Mouse (Mus musculus) kidney, embryonic 15.5 days (tissue): ENCODE data around the gene Ptgds. TPM values are rescaled to one million over a fixed set of nuclear protein-coding genes. Genes with fewer than 3 reads are reported as not detected.
A peak's percentile ranks its signal among the peaks of the same experiment; 100 is the strongest.

Source experiments
- ATAC-seq: fragments of 200-750 bp; cut with Nextera tagmentation; replicated peaks from 2 replicates; pipeline ENCODE4 v1.8.0; 2017; ENCODE audit warnings: moderate TSS enrichment; ENCODE audit not compliant: low FRiP score
- H3K27ac ChIP-seq: fragments of 300-500 bp; sonication (generic); 2 replicates; pipeline ENCODE4 v1.5.1; 2015; ENCODE audit warnings: mild to moderate bottlenecking, inconsistent platforms
- H3K27me3 ChIP-seq: fragments of 300-500 bp; sonication (generic); 2 replicates; pipeline ENCODE4 v1.6.1; 2015; ENCODE audit warnings: inconsistent platforms
- H3K36me3 ChIP-seq: fragments of 300-500 bp; sonication (generic); 2 replicates; pipeline ENCODE4 v1.6.1; 2015; ENCODE audit warnings: inconsistent platforms
- H3K4me1 ChIP-seq: fragments of 300-500 bp; sonication (generic); 2 replicates; pipeline ENCODE4 v1.6.1; 2015; ENCODE audit warnings: inconsistent platforms
- H3K4me2 ChIP-seq: fragments of 300-500 bp; sonication (generic); 2 replicates; pipeline ENCODE4 v1.6.1; 2015; ENCODE audit warnings: moderate library complexity, mild to moderate bottlenecking, inconsistent platforms
- H3K4me3 ChIP-seq: fragments of 300-500 bp; sonication (generic); replicated peaks from 2 replicates; pipeline ENCODE4 v1.5.1; 2015; ENCODE audit warnings: mild to moderate bottlenecking, inconsistent platforms
- H3K9ac ChIP-seq: fragments of 300-500 bp; sonication (generic); 2 replicates; pipeline ENCODE4 v1.6.1; 2015; ENCODE audit warnings: mild to moderate bottlenecking, inconsistent platforms
- H3K9me3 ChIP-seq: fragments of 300-500 bp; sonication (generic); replicated peaks from 2 replicates; pipeline ENCODE4 v1.6.1; 2016; ENCODE audit warnings: inconsistent platforms
- WGBS: fragments of 180-500 bp; shearing (Covaris S2); methylation state at CpG from one replicate; pipeline ENCODE4 v1.1.7; 2015; ENCODE audit warnings: mixed read lengths; 5-methylcytosine and 5-hydroxymethylcytosine counted together
- polyA plus RNA-seq: library from polyadenylated mRNA; unstranded; fragments of >200 nt; fragmentation: Nextera tagmentation; extraction: Ambion mirVana; gene quantifications from 2 replicates; pipeline ENCODE4 v1.2.1, GENCODE M21; 2015

Gene Ptgds
- polyA plus RNA-seq, 1 experiment from 2014 or later: 1.6 TPM

- Histone ChIP-seq H3K4me2 (no peak overlapping the region), H3K4me1 (no peaks in the 10 kb centered on the region), H3K9ac (no peak overlapping the region), H3K9me3 (no peaks in the 10 kb centered on the region), H3K36me3 (no peaks in the 10 kb centered on the region), H3K4me3 (no peak overlapping the region), H3K27ac (no peak overlapping the region), H3K27me3 (no peaks in the 10 kb centered on the region)
- no peak for ATAC-seq
- WGBS: 85% methylated on average over 8 of the region's 8 CpGs
These were observed 7.7 kb upstream of the Ptgds start for GRCm38 (mm10) chr2:25477541-25477940.

- no peak overlapping the region for H3K4me2 ChIP-seq
- 82% methylated on average over 2 of the region's 2 CpGs for WGBS
- H3K4me3 ChIP-seq: no peak overlapping the region
- H3K9ac ChIP-seq: no peak overlapping the region
- H3K4me1 ChIP-seq: peaks cover 6% of the 10 kb centered on the region; the same call in 1 of the 2 replicates
- no peak overlapping the region for H3K27ac ChIP-seq
- ATAC-seq: no peak
- H3K36me3 ChIP-seq: no peaks in the 10 kb centered on the region
- no peaks in the 10 kb centered on the region for H3K9me3 ChIP-seq
- no peaks in the 10 kb centered on the region for H3K27me3 ChIP-seq
These were observed 2.7 kb upstream of the Ptgds start for GRCm38 (mm10) chr2:25472550-25472949.

GRCm38 (mm10) chr2:25468962-25469915, 607 bp downstream of the Ptgds start:
- peak; percentile 35; the same call in 1 of the 2 replicates for ATAC-seq
- no peaks in the 10 kb centered on the region for H3K27me3 ChIP-seq
- no peaks in the 10 kb centered on the region for H3K9me3 ChIP-seq
- H3K9ac ChIP-seq: no peak overlapping the region
- H3K4me2 ChIP-seq: no peak overlapping the region
- H3K4me3 ChIP-seq: no peak overlapping the region
- WGBS: 77% methylated on average over 10 of the region's 10 CpGs
- H3K27ac ChIP-seq: no peak overlapping the region
- no peaks in the 10 kb centered on the region for H3K36me3 ChIP-seq
- peaks cover 13% of the 10 kb centered on the region; the same call in 1 of the 2 replicates for H3K4me1 ChIP-seq

- Histone ChIP-seq H3K9ac (no peak overlapping the region), H3K27me3 (no peaks in the 10 kb centered on the region), H3K4me2 (no peak overlapping the region), H3K4me3 (no peak overlapping the region), H3K36me3 (no peaks in the 10 kb centered on the region), H3K4me1 (peaks cover 13% of the 10 kb centered on the region; the same call in 1 of the 2 replicates), H3K27ac (no peak overlapping the region), H3K9me3 (no peaks in the 10 kb centered on the region)
- WGBS: 78% methylated on average over 14 of the region's 14 CpGs
- no peak for ATAC-seq
These were observed 2.1 kb downstream of the Ptgds start for GRCm38 (mm10) chr2:25467606-25468303.

- no peak for ATAC-seq
- H3K27me3 ChIP-seq: no peaks in the 10 kb centered on the region
These were observed 3.8 kb downstream of the Ptgds start for GRCm38 (mm10) chr2:25465816-25466635.

GRCm38 (mm10) chr2:25465256-25465655, 4.6 kb downstream of the Ptgds start:
- Histone ChIP-seq H3K4me3 (no peak overlapping the region), H3K27ac (no peak overlapping the region), H3K27me3 (no peaks in the 10 kb centered on the region), H3K36me3 (no peaks in the 10 kb centered on the region), H3K9ac (no peak overlapping the region), H3K9me3 (no peaks in the 10 kb centered on the region), H3K4me2 (no peak overlapping the region), H3K4me1 (peaks cover 21% of the 10 kb centered on the region)
- 82% methylated on average over 2 of the region's 2 CpGs for WGBS
- no peak for ATAC-seq

More at GRCm38 (mm10) chr2:25465816-25466635, 3.8 kb downstream of the Ptgds start:
- Histone ChIP-seq H3K9ac (no peak overlapping the region), H3K4me3 (no peak overlapping the region), H3K9me3 (no peaks in the 10 kb centered on the region), H3K4me1 (peaks cover 19% of the 10 kb centered on the region), H3K36me3 (no peaks in the 10 kb centered on the region), H3K4me2 (no peak overlapping the region), H3K27ac (no peak overlapping the region)
- WGBS: 57% methylated on average over 10 of the region's 10 CpGs

- Histone ChIP-seq H3K36me3 (peaks cover 1% of the 10 kb centered on the region; the same call in 1 of the 2 replicates), H3K9me3 (no peaks in the 10 kb centered on the region), H3K4me2 (no peak overlapping the region), H3K4me1 (peaks cover 34% of the 10 kb centered on the region), H3K4me3 (no peak overlapping the region), H3K27me3 (no peaks in the 10 kb centered on the region), H3K27ac (no peak overlapping the region), H3K9ac (no peak overlapping the region)
- WGBS: 90% methylated on average over 3 of the region's 3 CpGs
- ATAC-seq: no peak
These were observed 6.2 kb downstream of the Ptgds start for GRCm38 (mm10) chr2:25463630-25464029.

- H3K27ac ChIP-seq: peak overlapping the region; percentile 92
- H3K4me1 ChIP-seq: peaks cover 35% of the 10 kb centered on the region
- H3K36me3 ChIP-seq: peaks cover 8% of the 10 kb centered on the region; the same call in 1 of the 2 replicates
- peak overlapping the region; percentile 67 for H3K4me3 ChIP-seq
- WGBS: 33% methylated on average over 3 of the region's 3 CpGs
- H3K27me3 ChIP-seq: no peaks in the 10 kb centered on the region
- peak overlapping the region; percentile 88 for H3K4me2 ChIP-seq
- H3K9me3 ChIP-seq: no peaks in the 10 kb centered on the region
- ATAC-seq: no peak
- peak overlapping the region; percentile 42; the same call in 1 of the 2 replicates for H3K9ac ChIP-seq
These were observed 8.4 kb downstream of the Ptgds start for GRCm38 (mm10) chr2:25461407-25461806.

- no peaks in the 10 kb centered on the region for H3K9me3 ChIP-seq
- peak within 1 kb of the TSS; percentile 92 for H3K27ac ChIP-seq
- peaks cover 32% of the 10 kb centered on the region for H3K4me1 ChIP-seq
- no peaks in the 10 kb centered on the region for H3K27me3 ChIP-seq
- under 1% methylated on average over 48 of the region's 48 CpGs for WGBS
- H3K9ac ChIP-seq: peak within 1 kb of the TSS; percentile 61
- peak within 1 kb of the TSS; percentile 67 for H3K4me3 ChIP-seq
- H3K36me3 ChIP-seq: peaks cover 8% of the 10 kb centered on the region; the same call in 1 of the 2 replicates
- peak; percentile 90 for ATAC-seq
- H3K4me2 ChIP-seq: peak within 1 kb of the TSS; percentile 88
These were observed 9.1 kb downstream of the Ptgds start, which contains the start of gene Paxx for GRCm38 (mm10) chr2:25460551-25461309. Gene Paxx, minus strand, starts transcription at chr2:25461094.

- H3K27ac ChIP-seq: peak overlapping the region; percentile 92
- peaks cover 28% of the 10 kb centered on the region for H3K4me1 ChIP-seq
- 24% methylated on average over 5 of the region's 5 CpGs for WGBS
- peak overlapping the region; percentile 88 for H3K4me2 ChIP-seq
- peak overlapping the region; percentile 67 for H3K4me3 ChIP-seq
- ATAC-seq: no peak; the same call in 1 of the 2 replicates
- H3K27me3 ChIP-seq: no peaks in the 10 kb centered on the region
- H3K9ac ChIP-seq: peak overlapping the region; percentile 61
- peaks cover 8% of the 10 kb centered on the region; the same call in 1 of the 2 replicates for H3K36me3 ChIP-seq
- H3K9me3 ChIP-seq: no peaks in the 10 kb centered on the region
These were observed 9.7 kb downstream of the Ptgds start for GRCm38 (mm10) chr2:25460135-25460534.

- WGBS: 69% methylated on average over 5 of the region's 5 CpGs
- Histone ChIP-seq H3K36me3 (peaks cover 8% of the 10 kb centered on the region; the same call in 1 of the 2 replicates), H3K4me1 (peaks cover 28% of the 10 kb centered on the region), H3K9ac (no peak overlapping the region), H3K4me3 (no peak overlapping the region), H3K9me3 (no peaks in the 10 kb centered on the region), H3K4me2 (no peak overlapping the region), H3K27ac (no peak overlapping the region), H3K27me3 (no peaks in the 10 kb centered on the region)
- no peak; the same call in 1 of the 2 replicates for ATAC-seq
These were observed 10.9 kb downstream of the Ptgds start for GRCm38 (mm10) chr2:25458911-25459310.
